Mouse (Mus musculus): Measurements from ENCODE around the gene Rab36.

DNA sequence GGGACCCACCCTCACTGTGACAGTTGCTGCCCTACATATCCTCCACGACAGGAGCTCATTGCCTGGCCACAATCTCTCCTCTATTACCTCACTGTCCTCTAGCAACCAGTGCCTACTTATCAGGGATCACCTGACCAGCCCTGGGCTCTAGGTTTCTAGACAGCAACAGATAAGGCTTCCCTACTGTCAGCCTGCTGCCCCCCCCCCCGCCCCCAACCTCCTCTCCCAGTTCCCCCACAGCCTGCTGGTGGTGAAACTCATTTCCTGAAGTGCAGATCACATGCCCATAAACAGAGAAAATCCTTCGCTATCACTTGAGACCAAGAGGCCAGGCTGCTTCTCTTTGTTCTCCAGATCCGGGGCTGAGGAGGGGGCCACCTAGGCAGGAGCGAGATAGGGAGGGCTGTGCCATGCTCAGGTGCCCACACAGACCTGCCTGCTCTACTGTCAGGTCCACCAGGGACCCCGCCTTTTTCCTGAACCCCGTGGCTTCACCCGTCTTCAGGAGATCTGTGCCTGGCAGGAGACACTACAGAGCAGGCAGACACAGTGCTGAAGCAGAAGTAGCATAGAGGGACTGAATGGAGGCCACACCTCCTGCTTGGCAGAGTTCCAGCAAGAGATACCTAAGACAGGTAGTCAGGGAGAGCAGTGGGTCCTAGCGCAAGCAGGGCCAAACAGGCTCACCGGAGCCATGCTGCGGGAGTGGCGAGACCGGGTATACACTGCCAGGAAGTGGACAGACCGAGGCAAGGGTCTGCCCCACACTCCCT, 49.0 kb upstream of the Rab36 start:
- TF ChIP-seq CTCF (IDR thresholded peaks at IDR 0.05 in 2 of 3, conservative IDR thresholded peaks at IDR 0.05 in 1 of 3; ENCODE audit: control insufficient read depth in 1 of 3, insufficient read depth in 1 of 3, low read depth in 2 of 3, low read length in 3 of 3, poor library complexity in 1 of 3, severe bottlenecking in 1 of 3) = no peak
- TF ChIP-seq EP300 (IDR thresholded peaks at IDR 0.05; ENCODE audit: low read depth in 1 of 2, low read length in 2 of 2) = no peak
- TF ChIP-seq KAT2A (conservative IDR thresholded peaks at IDR 0.05; ENCODE audit: low read depth, low read length) = no peak
- no peak for TF ChIP-seq POLR2AphosphoS5 (IDR thresholded peaks at IDR 0.05; ENCODE audit: borderline replicate concordance, low read depth, low read length)
- TF ChIP-seq RCOR1 (IDR thresholded peaks at IDR 0.05; ENCODE audit: low read depth, low read length) = no peak
